Mouse (Mus musculus) liver, embryonic 13.5 days (tissue): ENCODE measurements around the gene Amn1. TPM values are rescaled to one million over a fixed set of nuclear protein-coding genes. Genes with fewer than 3 reads are reported as not detected.
"Not testable (repeated sequence)": the region's sequence is repeated elsewhere in the genome, so short reads cannot be mapped to it uniquely, and the experiment has no call there.

Experiments
- ATAC-seq: fragments of 200-750 bp; cut with Nextera tagmentation; 2 replicates; pipeline ENCODE4 v1.8.0; 2017; ENCODE audit warnings: low read depth, mild to moderate bottlenecking, moderate number of reproducible peaks, moderate library complexity
- DNase-seq: peaks from one replicate; pipeline ENCODE4 v3.0.0; 2022
- H3K27ac ChIP-seq: fragments of 300-500 bp; sonication (generic); 2 replicates; pipeline ENCODE4 v1.5.1; 2015; ENCODE audit warnings: moderate library complexity, mild to moderate bottlenecking, inconsistent platforms
- H3K27me3 ChIP-seq: fragments of 300-500 bp; sonication (generic); 2 replicates; pipeline ENCODE4 v1.6.1; 2015; ENCODE audit warnings: mild to moderate bottlenecking, inconsistent platforms
- H3K36me3 ChIP-seq: fragments of 300-500 bp; sonication (generic); 2 replicates; pipeline ENCODE4 v1.6.1; 2015; ENCODE audit warnings: mild to moderate bottlenecking, inconsistent platforms
- H3K4me1 ChIP-seq: fragments of 300-500 bp; sonication (generic); replicated peaks from 2 replicates; pipeline ENCODE4 v1.6.1; 2015; ENCODE audit warnings: inconsistent platforms
- H3K4me2 ChIP-seq: fragments of 300-500 bp; sonication (generic); 2 replicates; pipeline ENCODE4 v1.6.1; 2015; ENCODE audit warnings: inconsistent platforms, mild to moderate bottlenecking, moderate library complexity
- H3K4me3 ChIP-seq: fragments of 300-500 bp; sonication (generic); replicated peaks from 2 replicates; pipeline ENCODE4 v1.5.1; 2015; ENCODE audit warnings: mild to moderate bottlenecking, inconsistent platforms
- H3K9ac ChIP-seq: fragments of 300-500 bp; sonication (generic); 2 replicates; pipeline ENCODE4 v1.6.1; 2015; ENCODE audit warnings: mild to moderate bottlenecking, inconsistent platforms
- H3K9me3 ChIP-seq: fragments of 300-500 bp; sonication (generic); replicated peaks from 2 replicates; pipeline ENCODE4 v1.6.1; 2016; ENCODE audit warnings: inconsistent platforms
- WGBS: fragments of 180-500 bp; shearing (Covaris S2); methylation state at CpG from one replicate; pipeline ENCODE4 v1.1.7; 2015; ENCODE audit not compliant: insufficient replicate concordance; 5-methylcytosine and 5-hydroxymethylcytosine counted together
- polyA plus RNA-seq: library from polyadenylated mRNA; unstranded; fragments of >200 nt; fragmentation: Nextera tagmentation; extraction: Ambion mirVana; gene quantifications from 2 replicates; pipeline ENCODE4 v1.2.1, GENCODE M21; 2015

Gene Amn1
- polyA plus RNA-seq, 1 experiment from 2014 or later: 8.0 TPM

- Histone ChIP-seq H3K36me3 (peaks cover 10% of the 10 kb centered on the region), H3K4me3 (peak overlapping the region; percentile 69), H3K9me3 (no peaks in the 10 kb centered on the region), H3K27ac (no peak overlapping the region), H3K4me2 (peak overlapping the region; percentile 68), H3K9ac (0 out of 2 replicates have a peak overlapping the region, but pooled peaks have one; percentile 31), H3K27me3 (no peaks in the 10 kb centered on the region), H3K4me1 (peaks cover 46% of the 10 kb centered on the region)
- ATAC-seq (no peak), DNase-seq (no peak)
- 40% methylated on average over 1 of the region's 1 CpGs for WGBS
Measured at GRCm38 (mm10) chr6:149187371-149187770, 1.1 kb downstream of the Amn1 start.

- 33% methylated on average over 1 of the region's 1 CpGs for WGBS
- H3K4me2 ChIP-seq: no peak overlapping the region
- no peaks in the 10 kb centered on the region for H3K27me3 ChIP-seq
- ATAC-seq (no peak), DNase-seq (no peak)
- no peaks in the 10 kb centered on the region for H3K9me3 ChIP-seq
- H3K27ac ChIP-seq: peak overlapping the region; percentile 10; the same call in 1 of the 2 replicates
- H3K4me3 ChIP-seq: no peak overlapping the region
- peaks cover 35% of the 10 kb centered on the region for H3K4me1 ChIP-seq
- H3K9ac ChIP-seq: no peak overlapping the region
- peaks cover 28% of the 10 kb centered on the region for H3K36me3 ChIP-seq
Measured at GRCm38 (mm10) chr6:149184007-149184406, 4.5 kb downstream of the Amn1 start.

GRCm38 (mm10) chr6:149179064-149179463 is 9.4 kb downstream of the Amn1 start:
- DNase-seq (no peak), ATAC-seq (peak; percentile 83)
- no peak overlapping the region for H3K4me3 ChIP-seq
- H3K36me3 ChIP-seq: peaks cover 55% of the 10 kb centered on the region
- peaks cover 18% of the 10 kb centered on the region for H3K4me1 ChIP-seq
- no peaks in the 10 kb centered on the region for H3K27me3 ChIP-seq
- H3K27ac ChIP-seq: no peak overlapping the region
- no peak overlapping the region for H3K9ac ChIP-seq
- no peak overlapping the region for H3K4me2 ChIP-seq
- H3K9me3 ChIP-seq: no peaks in the 10 kb centered on the region

GRCm38 (mm10) chr6:149174932-149175570 is 13.5 kb downstream of the Amn1 start:
- H3K9ac ChIP-seq: no peak overlapping the region
- H3K4me3 ChIP-seq: no peak overlapping the region
- H3K27me3 ChIP-seq: no peaks in the 10 kb centered on the region
- H3K27ac ChIP-seq: no peak overlapping the region
- 68% methylated on average over 3 of the region's 3 CpGs for WGBS
- H3K4me2 ChIP-seq: no peak overlapping the region
- H3K36me3 ChIP-seq: peaks cover 32% of the 10 kb centered on the region
- no peak for ATAC-seq
- no peaks in the 10 kb centered on the region for H3K9me3 ChIP-seq
- peaks cover 10% of the 10 kb centered on the region for H3K4me1 ChIP-seq
- DNase-seq: no peak

GRCm38 (mm10) chr6:149173831-149174625 is 14.5 kb downstream of the Amn1 start:
- Histone ChIP-seq H3K4me2 (no peak overlapping the region), H3K4me3 (no peak overlapping the region), H3K4me1 (peaks cover 7% of the 10 kb centered on the region), H3K27ac (no peak overlapping the region; the same call in 1 of the 2 replicates), H3K9me3 (no peaks in the 10 kb centered on the region), H3K27me3 (no peaks in the 10 kb centered on the region), H3K36me3 (peaks cover 27% of the 10 kb centered on the region), H3K9ac (no peak overlapping the region)
- ATAC-seq (no peak; the same call in 1 of the 2 replicates), DNase-seq (no peak)
- 56% methylated on average over 4 of the region's 4 CpGs for WGBS

- not testable (repeated sequence) for ATAC-seq, H3K9me3 ChIP-seq, H3K9ac ChIP-seq, H3K4me1 ChIP-seq, DNase-seq, H3K27me3 ChIP-seq, H3K4me2 ChIP-seq, H3K27ac ChIP-seq, H3K4me3 ChIP-seq
- H3K36me3 ChIP-seq: peaks cover 10% of the 10 kb centered on the region
- WGBS: 77% methylated on average over 4 of the region's 4 CpGs
Measured at GRCm38 (mm10) chr6:149169965-149170364, 18.5 kb downstream of the Amn1 start.

GRCm38 (mm10) chr6:149168436-149168835 is 20.1 kb downstream of the Amn1 start:
- ATAC-seq (no peak), DNase-seq (no peak)
- no peak overlapping the region for H3K27ac ChIP-seq
- no peaks in the 10 kb centered on the region for H3K9me3 ChIP-seq
- H3K4me2 ChIP-seq: no peak overlapping the region
- H3K36me3 ChIP-seq: peaks cover 7% of the 10 kb centered on the region; the same call in 1 of the 2 replicates
- H3K27me3 ChIP-seq: no peaks in the 10 kb centered on the region
- no peak overlapping the region for H3K9ac ChIP-seq
- no peak overlapping the region for H3K4me3 ChIP-seq
- WGBS: 78% methylated on average over 2 of the region's 2 CpGs
- no peaks in the 10 kb centered on the region for H3K4me1 ChIP-seq

GRCm38 (mm10) chr6:149167672-149168071 is 20.8 kb downstream of the Amn1 start:
- H3K36me3 ChIP-seq: peaks cover 7% of the 10 kb centered on the region; the same call in 1 of the 2 replicates
- DNase-seq (no peak), ATAC-seq (no peak)
- H3K27me3 ChIP-seq: no peaks in the 10 kb centered on the region
- no peak overlapping the region for H3K4me3 ChIP-seq
- 63% methylated on average over 1 of the region's 1 CpGs for WGBS
- H3K9ac ChIP-seq: no peak overlapping the region
- no peaks in the 10 kb centered on the region for H3K9me3 ChIP-seq
- H3K4me2 ChIP-seq: no peak overlapping the region
- no peak overlapping the region for H3K27ac ChIP-seq
- no peaks in the 10 kb centered on the region for H3K4me1 ChIP-seq

GRCm38 (mm10) chr6:149167038-149167437 is 21.5 kb downstream of the Amn1 start:
- not testable (repeated sequence) for ATAC-seq, DNase-seq, H3K36me3 ChIP-seq

GRCm38 (mm10) chr6:149155031-149155841 is 33.3 kb downstream of the Amn1 start:
- 21% methylated on average over 3 of the region's 3 CpGs for WGBS
- no peaks in the 10 kb centered on the region for H3K36me3 ChIP-seq
- no peak overlapping the region for H3K27ac ChIP-seq
- DNase-seq (no peak), ATAC-seq (0 out of 2 replicates have a peak, but pooled peaks have one; percentile 18)
- H3K9me3 ChIP-seq: no peaks in the 10 kb centered on the region
- H3K4me1 ChIP-seq: peaks cover 22% of the 10 kb centered on the region
- H3K9ac ChIP-seq: no peak overlapping the region
- no peak overlapping the region for H3K4me3 ChIP-seq
- no peak overlapping the region for H3K4me2 ChIP-seq
- H3K27me3 ChIP-seq: no peaks in the 10 kb centered on the region

More at GRCm38 (mm10) chr6:149167038-149167437, 21.5 kb downstream of the Amn1 start:
- H3K9ac ChIP-seq, H3K4me1 ChIP-seq, H3K4me2 ChIP-seq, H3K27ac ChIP-seq, H3K9me3 ChIP-seq, H3K27me3 ChIP-seq, H3K4me3 ChIP-seq: not testable (repeated sequence)
- 61% methylated on average over 3 of the region's 4 CpGs for WGBS
